ENCODE assay signal across 14 mouse cellular contexts in genomic region chr7:44570989-44571388, GRCm38 (mm10). TPM values are rescaled to one million over a fixed set of nuclear protein-coding genes. Genes with fewer than 3 reads are reported as not detected.
"Had no signal": no experiment of that assay in that cellular context is flagged by ENCODE, and none has a peak within 500 bp of the region (broad histone marks: within the 10 kb centered on the region; RNA-seq: fewer than 3 reads in every experiment).

No protein-coding gene starts in this region.

- H3K27ac ChIP-seq: limb, embryonic 13.5 days; liver, embryonic 15.5 days; midbrain, embryonic 12.5 days; stomach, postnatal 0 days had no signal

- H3K4me2 ChIP-seq: limb, embryonic 13.5 days; liver, embryonic 11.5 days; liver, embryonic 15.5 days; lung, embryonic 15.5 days; midbrain, embryonic 12.5 days had no signal

- ATAC-seq: midbrain, embryonic 16.5 days had no signal

- H3K9ac ChIP-seq: limb, embryonic 13.5 days; liver, embryonic 15.5 days; lung, embryonic 15.5 days; midbrain, embryonic 12.5 days had no signal

- H3K27me3 ChIP-seq: lung, embryonic 15.5 days; midbrain, embryonic 12.5 days had no signal

- H3K36me3 ChIP-seq: limb, embryonic 13.5 days; liver, embryonic 15.5 days; lung, embryonic 15.5 days; midbrain, embryonic 12.5 days had no signal

- H3K4me1 ChIP-seq: limb, embryonic 13.5 days; liver, embryonic 15.5 days; lung, embryonic 15.5 days had no signal

- DNase-seq: kidney, adult 18-20 months; left cerebral cortex, postnatal 4 days; lung, postnatal 4 days; right cerebral cortex, postnatal 25 days; thymus, postnatal 4 days had no signal

- H3K4me3 ChIP-seq: limb, embryonic 13.5 days; liver, embryonic 15.5 days; lung, embryonic 15.5 days; midbrain, embryonic 12.5 days had no signal

- H3K9me3 ChIP-seq: limb, embryonic 13.5 days; liver, embryonic 15.5 days; lung, embryonic 15.5 days; midbrain, embryonic 12.5 days had no signal

RNA-seq across cellular contexts. Expression of gene Spib, which starts 39.1 kb away (rescaled TPM):
- total RNA-seq: layer of hippocampus, postnatal 14 days had no signal
- polyA plus RNA-seq: midbrain, embryonic 12.5 days; midbrain, embryonic 16.5 days; neural tube, embryonic 14.5 days had no signal
